Mouse (Mus musculus) heart, embryonic 10.5 days (tissue): ENCODE results near the gene Josd1. TPM values are rescaled to one million over a fixed set of nuclear protein-coding genes. Genes with fewer than 3 reads are reported as not detected.

Experiments
- DNase-seq: peaks from one replicate; pipeline ENCODE4 v3.0.0-alpha.2; 2017; ENCODE audit warnings: low spot score
- H3K27ac ChIP-seq: fragments of 300-500 bp; sonication (generic); 2 replicates; pipeline ENCODE4 v1.5.1; 2016; ENCODE audit warnings: mild to moderate bottlenecking
- H3K27me3 ChIP-seq: fragments of 300-500 bp; sonication (generic); 2 replicates; pipeline ENCODE4 v1.6.1; 2016; ENCODE audit warnings: mild to moderate bottlenecking; ENCODE audit not compliant: poor library complexity, insufficient read depth, severe bottlenecking
- H3K36me3 ChIP-seq: fragments of 300-500 bp; sonication (generic); 2 replicates; pipeline ENCODE4 v1.6.1; 2016; ENCODE audit warnings: mild to moderate bottlenecking, moderate library complexity
- H3K4me1 ChIP-seq: fragments of 300-500 bp; sonication (generic); 2 replicates; pipeline ENCODE4 v1.6.1; 2016; ENCODE audit warnings: mild to moderate bottlenecking
- H3K4me3 ChIP-seq: fragments of 300-500 bp; sonication (generic); 2 replicates; pipeline ENCODE4 v1.5.1; 2016; ENCODE audit warnings: mild to moderate bottlenecking, moderate library complexity
- H3K9me3 ChIP-seq: fragments of 300-500 bp; sonication (generic); 2 replicates; pipeline ENCODE4 v1.6.1; 2016; ENCODE audit warnings: mild to moderate bottlenecking, moderate library complexity
- WGBS: fragments of 180-500 bp; shearing (Covaris S2); methylation state at CpG from one replicate; pipeline ENCODE4 v1.1.7; 2016; 5-methylcytosine and 5-hydroxymethylcytosine counted together
- polyA plus RNA-seq: library from polyadenylated mRNA; unstranded; fragments of >200 nt; fragmentation: Nextera tagmentation; extraction: Ambion mirVana; gene quantifications from 2 replicates; pipeline ENCODE4 v1.2.1, GENCODE M21; 2016

Josd1 gene
- polyA plus RNA-seq, 1 experiment from 2014 or later: 21.0 TPM

DNA sequence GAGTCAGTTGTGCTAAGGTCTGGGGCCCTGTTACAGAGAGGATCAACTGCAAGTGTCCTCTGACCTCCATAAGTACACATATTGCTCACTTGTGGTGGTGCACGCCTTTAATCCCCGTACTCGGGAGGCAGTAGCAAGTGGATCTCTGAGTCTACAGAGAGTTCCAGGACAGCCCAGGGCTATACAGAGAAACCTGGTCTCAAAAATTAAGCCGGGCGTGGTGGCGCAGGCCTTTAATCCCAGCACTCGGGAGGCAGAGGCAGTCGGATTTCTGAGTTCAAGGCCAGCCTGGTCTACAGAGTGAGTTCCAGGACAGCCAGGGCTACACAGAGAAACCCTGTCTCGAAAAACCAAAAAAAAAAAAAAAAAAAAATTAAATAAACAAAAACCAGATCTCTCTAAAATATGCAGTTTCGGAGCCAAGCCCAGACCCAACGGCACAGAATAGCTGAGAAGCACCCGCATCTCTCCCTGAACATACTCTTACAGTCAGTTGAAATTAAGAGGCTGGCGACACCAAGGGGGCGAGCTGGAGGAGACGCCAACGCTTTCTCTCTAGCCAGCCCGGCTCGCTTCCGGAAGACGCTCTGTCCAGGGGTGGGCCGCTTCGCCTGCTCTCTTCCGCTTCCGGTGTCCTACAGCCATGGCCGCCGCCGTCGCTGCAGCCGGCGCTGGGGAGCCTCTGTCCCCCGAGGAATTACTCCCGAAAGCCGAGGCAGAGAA is 17.3 kb downstream of the Josd1 start, which contains the start of gene Tomm22:
Gene Tomm22 (plus strand): TSS at position 613 of the 723 bp plus-strand sequence.
- H3K9me3 ChIP-seq: no peaks in the 10 kb centered on the region
- H3K27ac ChIP-seq: peak within 1 kb of the TSS; percentile 95
- DNase-seq: peak; percentile 95
- H3K4me1 ChIP-seq: peaks cover 18% of the 10 kb centered on the region
- H3K27me3 ChIP-seq: no peaks in the 10 kb centered on the region
- H3K4me3 ChIP-seq: peak within 1 kb of the TSS; percentile 97
- H3K36me3 ChIP-seq: peaks cover 50% of the 10 kb centered on the region
- WGBS: 20% methylated on average over 33 of the region's 33 CpGs

DNA sequence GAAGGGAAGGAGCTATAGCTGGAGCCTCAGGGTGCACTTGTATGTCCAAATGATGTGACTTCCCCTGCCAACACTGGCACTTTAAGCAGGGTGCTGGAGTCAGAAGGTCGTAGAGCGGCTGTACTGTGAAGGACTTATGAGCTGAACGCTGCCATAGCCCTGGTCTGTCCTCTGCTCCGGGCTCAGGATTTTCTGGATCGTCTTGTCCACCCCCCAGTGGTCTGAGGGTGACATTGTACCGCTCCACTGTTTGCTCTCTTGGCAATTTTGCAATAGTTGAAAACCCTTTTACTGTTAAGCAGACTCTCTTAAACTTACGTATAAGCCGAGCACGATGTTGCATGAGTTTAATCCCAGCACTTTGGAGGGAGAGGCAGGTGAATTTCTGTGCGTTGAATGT is 18.5 kb downstream of the Josd1 start:
- H3K27me3 ChIP-seq: no peaks in the 10 kb centered on the region
- peaks cover 18% of the 10 kb centered on the region for H3K4me1 ChIP-seq
- no peak for DNase-seq
- peaks cover 41% of the 10 kb centered on the region for H3K36me3 ChIP-seq
- 70% methylated on average over 10 of the region's 10 CpGs for WGBS
- H3K27ac ChIP-seq: no peak overlapping the region
- H3K9me3 ChIP-seq: no peaks in the 10 kb centered on the region
- no peak overlapping the region for H3K4me3 ChIP-seq

DNA sequence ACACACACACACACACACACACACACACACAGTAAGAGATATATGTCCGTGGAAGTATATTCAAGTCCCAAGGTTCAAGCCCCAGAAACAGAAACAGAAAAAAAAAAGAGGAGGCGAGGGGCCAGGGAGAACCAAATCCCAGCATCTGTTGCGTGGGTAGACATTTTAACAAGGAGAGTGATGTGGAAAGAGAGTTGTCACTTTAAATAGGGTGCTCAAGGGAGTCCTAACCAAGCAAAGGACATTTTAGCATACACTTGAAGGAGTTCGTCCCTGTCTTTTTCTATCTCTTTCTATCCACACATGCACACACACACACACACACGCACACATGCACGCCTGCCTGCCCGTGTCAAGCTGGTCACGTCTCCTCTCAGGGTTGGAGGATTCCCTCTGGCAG is 23.1 kb downstream of the Josd1 start:
- Histone ChIP-seq H3K4me3 (no peak overlapping the region), H3K9me3 (no peaks in the 10 kb centered on the region), H3K36me3 (peaks cover 44% of the 10 kb centered on the region), H3K4me1 (peaks cover 16% of the 10 kb centered on the region), H3K27me3 (no peaks in the 10 kb centered on the region), H3K27ac (no peak overlapping the region)
- WGBS: 85% methylated on average over 8 of the region's 8 CpGs
- no peak for DNase-seq

DNA sequence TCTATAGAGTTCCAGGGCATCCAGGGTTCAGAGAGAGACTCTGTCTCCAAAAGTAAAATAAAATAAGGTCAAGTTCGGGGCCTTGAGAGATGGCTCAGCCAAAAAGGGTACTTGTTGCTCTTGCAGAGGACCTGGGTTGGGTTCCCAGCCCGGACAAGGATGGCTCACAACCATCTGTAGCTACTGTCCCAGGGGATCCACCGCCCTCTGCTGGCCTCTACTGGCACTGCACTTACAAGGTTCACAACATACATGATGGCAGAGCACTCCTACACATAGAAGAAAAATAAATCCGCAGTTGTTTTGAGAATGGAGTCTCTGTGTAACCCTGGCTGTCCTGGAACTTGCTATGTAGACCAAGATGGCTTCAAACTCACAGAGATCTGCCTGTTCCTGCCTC is 25.9 kb downstream of the Josd1 start:
- peaks cover 37% of the 10 kb centered on the region for H3K36me3 ChIP-seq
- no peaks in the 10 kb centered on the region for H3K9me3 ChIP-seq
- H3K27ac ChIP-seq: no peak overlapping the region
- DNase-seq: no peak
- 66% methylated on average over 4 of the region's 4 CpGs for WGBS
- H3K4me1 ChIP-seq: peaks cover 22% of the 10 kb centered on the region
- H3K4me3 ChIP-seq: no peak overlapping the region
- H3K27me3 ChIP-seq: no peaks in the 10 kb centered on the region

DNA sequence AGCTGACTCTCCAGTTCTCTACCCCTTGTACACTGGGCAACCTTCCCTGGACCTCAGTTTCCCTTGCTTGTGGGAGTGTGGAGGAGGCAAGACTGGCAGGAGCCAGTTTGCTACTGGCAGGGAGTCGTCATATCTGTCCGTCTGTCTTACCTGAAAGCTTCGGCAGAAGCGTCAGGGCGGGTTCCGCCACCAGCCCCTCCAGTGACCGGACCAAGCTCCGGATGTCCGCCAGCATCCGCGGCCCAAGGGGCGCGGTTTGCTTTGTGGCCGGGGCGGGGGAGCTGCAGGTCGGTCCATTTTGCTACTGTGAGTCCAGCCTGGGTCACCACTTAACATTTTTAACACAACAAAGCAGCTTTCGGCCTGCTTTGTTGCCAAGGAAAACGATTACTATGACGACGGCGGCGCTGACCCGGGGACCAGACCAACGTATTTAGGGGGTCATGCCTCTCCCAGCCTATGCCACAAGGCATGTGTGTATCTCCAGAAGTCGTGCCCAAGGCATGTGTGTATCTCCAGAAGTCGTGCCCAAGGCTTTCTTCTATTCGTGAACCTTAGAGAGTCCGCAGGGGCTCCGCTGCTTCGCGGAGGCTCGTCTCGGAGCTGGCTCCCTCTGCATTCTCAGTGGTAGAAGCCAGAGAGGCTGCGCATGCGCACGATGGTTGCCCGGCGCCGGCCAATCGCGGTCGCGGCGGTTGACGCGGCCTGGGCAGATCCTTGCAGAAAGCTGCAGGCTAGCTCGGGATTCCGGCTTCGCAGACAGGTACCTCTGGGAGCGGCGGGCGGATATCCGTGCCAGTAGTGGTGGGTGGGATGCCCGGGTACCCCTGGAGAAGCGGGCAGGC is 29.0 kb downstream of the Josd1 start, which contains the start of the genes Fam227a and Cby1:
Gene Fam227a (minus strand): TSS at position 426 of the 845 bp plus-strand sequence.
Gene Cby1 (plus strand): TSS at position 669 of the 845 bp plus-strand sequence.
- peak within 1 kb of the TSS; percentile 85 for H3K4me3 ChIP-seq
- H3K27me3 ChIP-seq: no peaks in the 10 kb centered on the region
- no peaks in the 10 kb centered on the region for H3K9me3 ChIP-seq
- peaks cover 21% of the 10 kb centered on the region for H3K36me3 ChIP-seq
- under 1% methylated on average over 55 of the region's 55 CpGs for WGBS
- peaks cover 14% of the 10 kb centered on the region for H3K4me1 ChIP-seq
- peak; percentile 98 for DNase-seq
- H3K27ac ChIP-seq: peak within 1 kb of the TSS; percentile 98

DNA sequence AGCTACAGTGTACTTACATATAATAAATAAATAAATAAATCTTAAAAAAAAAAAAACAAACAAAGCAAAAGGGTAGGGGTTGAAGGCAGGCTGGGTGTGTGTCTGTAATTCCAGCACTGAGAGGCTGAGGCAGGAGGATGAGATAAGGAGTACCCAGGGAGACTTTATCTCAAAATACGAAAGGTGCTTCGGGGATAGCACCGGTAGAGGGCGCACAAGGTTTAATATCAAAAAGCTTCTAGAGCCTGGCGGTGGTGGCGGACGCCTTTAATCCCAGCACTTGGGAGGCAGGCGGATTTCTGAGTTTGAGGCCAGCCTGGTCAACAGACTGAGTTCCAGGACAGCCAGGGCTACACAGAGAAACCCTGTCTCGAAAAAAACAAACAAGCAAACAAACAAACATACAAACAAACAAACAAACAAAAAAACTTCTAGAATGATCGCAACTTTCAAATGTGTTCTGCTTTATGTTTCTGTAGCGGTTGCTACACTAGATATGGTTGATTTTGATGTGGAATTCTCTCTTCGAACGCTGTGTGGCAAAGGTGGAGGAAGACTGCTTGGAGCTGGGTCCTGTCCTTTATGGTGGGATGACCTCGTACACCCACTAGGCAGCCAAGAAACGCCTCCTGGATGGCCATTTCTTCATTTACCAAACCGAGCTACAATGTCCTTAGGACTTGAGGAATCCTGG is 29.7 kb downstream of the Josd1 start:
- H3K27me3 ChIP-seq: no peaks in the 10 kb centered on the region
- H3K27ac ChIP-seq: peak overlapping the region; percentile 98
- 4% methylated on average over 16 of the region's 16 CpGs for WGBS
- H3K4me1 ChIP-seq: peaks cover 14% of the 10 kb centered on the region
- peaks cover 13% of the 10 kb centered on the region for H3K36me3 ChIP-seq
- H3K4me3 ChIP-seq: peak overlapping the region; percentile 85
- DNase-seq: peak; percentile 87
- H3K9me3 ChIP-seq: no peaks in the 10 kb centered on the region

DNA sequence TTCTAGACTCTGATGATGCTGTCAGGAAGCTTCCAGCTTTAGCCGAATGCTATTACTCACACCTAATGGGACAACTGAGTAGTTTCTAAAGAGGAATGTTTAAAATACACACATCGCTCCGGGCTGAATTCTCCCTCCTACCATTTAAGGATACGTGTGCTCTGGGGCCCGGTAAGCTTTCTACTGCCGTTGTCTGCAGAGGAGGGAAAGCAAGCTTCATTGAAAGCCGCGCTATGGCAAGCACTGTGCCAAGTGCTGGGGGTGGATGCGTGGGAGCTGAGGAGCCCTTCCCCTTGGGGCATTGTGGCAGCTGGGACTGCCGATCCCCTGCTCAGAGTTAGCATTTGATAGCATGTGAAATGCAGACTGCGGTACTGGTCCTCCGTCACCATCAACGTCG is 31.3 kb downstream of the Josd1 start:
- Histone ChIP-seq H3K36me3 (peaks cover 2% of the 10 kb centered on the region; the same call in 1 of the 2 replicates), H3K4me3 (no peak overlapping the region), H3K9me3 (no peaks in the 10 kb centered on the region), H3K27me3 (no peaks in the 10 kb centered on the region), H3K4me1 (peaks cover 14% of the 10 kb centered on the region), H3K27ac (no peak overlapping the region)
- WGBS: 90% methylated on average over 14 of the region's 14 CpGs
- DNase-seq: no peak

DNA sequence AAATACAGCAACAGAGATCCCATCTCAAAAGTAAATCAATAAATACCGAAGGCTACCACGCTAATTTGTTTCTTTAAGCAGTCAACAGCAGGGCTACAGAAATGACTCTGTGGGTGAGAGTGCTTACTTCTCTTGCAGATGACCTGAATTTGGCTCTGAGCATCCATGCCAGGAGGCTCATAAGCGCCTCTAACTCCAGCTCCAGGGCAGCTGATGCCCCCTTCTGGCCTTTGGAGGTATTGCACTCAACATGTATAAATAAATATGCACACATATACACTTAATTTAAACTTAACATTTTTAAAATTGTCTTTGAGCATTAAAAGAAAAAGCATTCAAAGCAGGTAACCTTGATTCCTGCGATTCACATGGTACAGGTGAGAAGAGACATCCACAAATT is 36.2 kb downstream of the Josd1 start:
- Histone ChIP-seq H3K27ac (no peak overlapping the region), H3K9me3 (no peaks in the 10 kb centered on the region), H3K4me3 (no peak overlapping the region), H3K4me1 (no peaks in the 10 kb centered on the region), H3K36me3 (no peaks in the 10 kb centered on the region), H3K27me3 (no peaks in the 10 kb centered on the region)
- no peak for DNase-seq
- 68% methylated on average over 4 of the region's 4 CpGs for WGBS

DNA sequence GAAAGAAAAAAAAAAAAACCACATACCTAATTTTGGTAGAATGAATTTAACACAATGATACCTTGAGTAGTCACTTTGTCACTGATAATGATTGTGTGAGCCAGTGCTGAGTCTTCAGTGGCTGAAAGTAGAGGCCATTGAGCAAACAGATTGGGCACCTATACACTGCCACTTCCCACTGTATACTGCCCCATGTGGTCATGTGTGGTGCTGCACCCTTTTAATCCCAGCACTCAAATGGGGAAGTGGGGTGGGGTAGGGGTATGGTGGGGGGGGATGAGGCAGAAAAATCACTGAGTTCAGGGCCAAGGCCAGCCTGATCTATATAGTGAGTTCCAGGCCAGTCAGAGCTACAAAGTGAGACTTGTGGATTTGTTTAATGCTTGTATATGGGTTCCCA is 37.1 kb downstream of the Josd1 start:
- Histone ChIP-seq H3K4me3 (no peak overlapping the region), H3K36me3 (no peaks in the 10 kb centered on the region), H3K27ac (no peak overlapping the region), H3K27me3 (no peaks in the 10 kb centered on the region), H3K9me3 (no peaks in the 10 kb centered on the region), H3K4me1 (no peaks in the 10 kb centered on the region)
- no peak for DNase-seq

DNA sequence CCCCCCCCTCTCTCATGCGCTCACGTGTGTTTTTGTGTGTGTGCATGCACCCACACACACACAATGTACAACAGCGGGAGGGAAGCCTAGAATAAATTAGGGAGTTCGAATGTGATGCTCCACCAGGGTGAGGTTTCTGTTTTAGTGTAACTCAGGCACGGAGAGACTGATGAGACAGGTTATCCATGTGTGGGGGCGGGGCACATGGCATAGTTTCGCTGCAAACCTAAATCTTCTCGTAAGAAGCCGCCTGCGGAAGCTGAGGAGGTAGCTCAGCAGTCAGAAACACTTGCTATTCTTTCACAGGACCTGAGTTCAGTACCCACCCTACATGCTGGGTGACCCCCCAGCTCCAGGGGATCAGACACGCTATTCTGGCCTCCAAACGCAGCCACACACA is 39.6 kb downstream of the Josd1 start:
- Histone ChIP-seq H3K27me3 (no peaks in the 10 kb centered on the region), H3K27ac (no peak overlapping the region), H3K9me3 (no peaks in the 10 kb centered on the region), H3K4me3 (no peak overlapping the region), H3K36me3 (no peaks in the 10 kb centered on the region), H3K4me1 (no peaks in the 10 kb centered on the region)
- 81% methylated on average over 12 of the region's 12 CpGs for WGBS
- no peak for DNase-seq

DNA sequence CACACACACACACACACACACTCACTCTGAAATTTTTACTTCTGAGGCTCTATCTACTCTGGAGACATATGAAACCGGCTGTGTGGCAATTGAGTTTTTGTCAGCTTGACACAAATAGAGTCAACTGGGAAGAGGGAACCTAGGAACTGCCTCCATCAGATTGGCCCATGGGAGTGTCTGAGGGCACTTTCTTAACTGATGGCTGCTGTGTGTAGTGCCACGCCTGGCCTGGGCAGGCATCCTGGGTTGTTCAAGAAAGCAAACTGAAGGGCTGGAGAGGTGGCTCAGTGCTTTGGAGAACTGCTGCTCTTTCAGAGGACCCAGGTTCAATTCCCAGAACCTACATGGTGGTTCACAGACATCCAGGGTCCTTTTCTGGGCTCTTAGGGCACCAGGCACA is 42.2 kb downstream of the Josd1 start:
- Histone ChIP-seq H3K4me1 (0 out of 2 replicates have a peak, but pooled peaks cover 5% of the 10 kb centered on the region), H3K27me3 (no peaks in the 10 kb centered on the region), H3K9me3 (no peaks in the 10 kb centered on the region), H3K36me3 (no peaks in the 10 kb centered on the region), H3K4me3 (no peak overlapping the region), H3K27ac (no peak overlapping the region)
- no peak for DNase-seq
- WGBS: 67% methylated on average over 2 of the region's 2 CpGs

DNA sequence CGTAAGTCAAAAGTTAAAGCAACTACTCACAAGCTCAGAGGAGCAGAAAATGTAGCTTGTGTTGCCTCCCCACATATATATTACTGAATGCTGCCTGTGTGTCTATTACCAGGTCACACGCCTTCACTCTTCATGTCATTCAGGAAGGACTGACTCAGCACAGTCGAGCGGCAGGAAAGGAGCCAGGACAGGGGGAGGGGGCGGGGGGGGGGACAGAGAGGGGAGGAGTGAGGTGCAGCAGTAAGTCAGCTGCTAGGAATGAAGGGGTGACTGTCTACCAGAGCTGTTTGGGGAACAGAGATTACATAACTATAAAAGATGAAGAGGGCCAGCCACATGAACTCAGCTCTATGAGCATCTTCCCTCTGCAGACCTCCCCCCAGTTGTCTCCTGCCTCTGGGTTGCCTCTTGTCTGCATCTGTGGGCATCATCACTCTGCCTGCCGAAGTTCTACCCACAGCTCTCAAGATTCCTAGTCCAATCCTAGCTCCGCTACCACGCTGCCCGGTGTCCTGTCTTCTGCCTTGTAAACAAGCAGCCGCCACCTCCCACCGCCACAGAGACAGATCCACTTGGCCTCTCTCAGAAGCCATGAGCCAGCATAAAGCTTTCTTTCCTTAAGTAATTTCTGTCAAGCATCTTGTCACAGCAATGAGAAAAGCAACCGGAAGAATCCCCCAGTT is 46.4 kb downstream of the Josd1 start:
- Histone ChIP-seq H3K4me3 (no peak overlapping the region), H3K36me3 (peaks cover 6% of the 10 kb centered on the region; the same call in 1 of the 2 replicates), H3K9me3 (no peaks in the 10 kb centered on the region), H3K27ac (no peak overlapping the region), H3K27me3 (no peaks in the 10 kb centered on the region), H3K4me1 (0 out of 2 replicates have a peak, but pooled peaks cover 7% of the 10 kb centered on the region)
- 68% methylated on average over 12 of the region's 12 CpGs for WGBS
- no peak for DNase-seq
